Mouse (Mus musculus): ENCODE measurements around the gene Mpp5.

- TF ChIP-seq POLR2A (IDR thresholded peaks at IDR 0.05; ENCODE audit: borderline replicate concordance, low read depth, low read length) (no peak), CTCF (IDR thresholded peaks at IDR 0.05; ENCODE audit: low read depth, low read length) (no peak)
Measured at GRCm38 (mm10) chr12:78749378-78749801, 683 bp downstream of the Mpp5 start.

All from bone marrow macrophage, adult 2 months (primary cell).